Mouse (Mus musculus): ENCODE measurements around the gene Mrgprb8.
"Not testable (repeated sequence)": the region's sequence is repeated elsewhere in the genome, so short reads cannot be mapped to it uniquely, and the experiment has no call there.

The Mrgprb8 gene

GRCm38 (mm10) chr7:48388226-48388625 is at the start of gene Mrgprb8:
Gene Mrgprb8, plus strand, starts transcription at chr7:48388526.
- in situ Hi-C loops (cut with MboI), result no loop called here

GRCm38 (mm10) chr7:48435936-48436335 is 47.6 kb downstream of the Mrgprb8 start:
- in situ Hi-C loops (cut with MboI), result not testable (repeated sequence)

- in situ Hi-C loops (cut with MboI), result no loop called here
Measured at GRCm38 (mm10) chr7:48436581-48436980, 48.3 kb downstream of the Mrgprb8 start.

Measured in mature B cell (primary cell).